Mouse (Mus musculus) erythroblast, embryonic 14.5 days (primary cell): ENCODE data around the gene Hdgfl1. TPM values are rescaled to one million over a fixed set of nuclear protein-coding genes. Genes with fewer than 3 reads are reported as not detected.

Experiments
- H3K27me3 ChIP-seq: 2 replicates; pipeline ENCODE4 v1.6.1; 2012; ENCODE audit warnings: inconsistent platforms; ENCODE audit not compliant: control insufficient read depth
- H3K36me3 ChIP-seq: 2 replicates; pipeline ENCODE4 v1.6.1; 2012; ENCODE audit warnings: mild to moderate bottlenecking, inconsistent platforms; ENCODE audit not compliant: control insufficient read depth
- H3K4me1 ChIP-seq: 2 replicates; pipeline ENCODE4 v1.6.1; 2012; ENCODE audit warnings: inconsistent platforms; ENCODE audit not compliant: control insufficient read depth
- H3K4me3 ChIP-seq: replicated peaks from 2 replicates; pipeline ENCODE3; 2012; ENCODE audit warnings: moderate library complexity, mild to moderate bottlenecking, inconsistent platforms
- H3K9me3 ChIP-seq: 2 replicates; pipeline ENCODE4 v1.6.1; 2012; ENCODE audit warnings: low read length, inconsistent platforms, mixed read lengths; ENCODE audit not compliant: control insufficient read depth
- GATA1 ChIP-seq: IDR thresholded peaks from 2 replicates; pipeline ENCODE4 v1.6.1; 2012; ENCODE audit warnings: low read length, inconsistent platforms, mixed read lengths
- TAL1 ChIP-seq: IDR thresholded peaks from 3 replicates; pipeline ENCODE4 v1.6.1; 2012; ENCODE audit warnings: low read length, inconsistent platforms, mixed read lengths
- polyA plus RNA-seq: library from polyadenylated mRNA; stranded (reverse); fragments of >175 nt; gene quantifications from 2 replicates; pipeline ENCODE4 v1.2.3, GENCODE M21; 2012

Gene Hdgfl1
- polyA plus RNA-seq, 1 experiment: not detected

- Histone ChIP-seq H3K36me3 (no peaks in the 10 kb centered on the region), H3K4me1 (no peaks in the 10 kb centered on the region), H3K4me3 (no peak overlapping the region), H3K27me3 (no peaks in the 10 kb centered on the region), H3K9me3 (no peaks in the 10 kb centered on the region)
- no peak for TF ChIP-seq TAL1
- no peak for TF ChIP-seq GATA1
These were observed 35.0 kb downstream of the Hdgfl1 start for GRCm38 (mm10) chr13:26734981-26735380.

- no peak overlapping the region for H3K4me3 ChIP-seq
- no peaks in the 10 kb centered on the region for H3K27me3 ChIP-seq
- no peak for TF ChIP-seq GATA1
- no peak for TF ChIP-seq TAL1
- H3K4me1 ChIP-seq: no peaks in the 10 kb centered on the region
- no peaks in the 10 kb centered on the region for H3K36me3 ChIP-seq
- H3K9me3 ChIP-seq: no peaks in the 10 kb centered on the region
These were observed 45.7 kb downstream of the Hdgfl1 start for GRCm38 (mm10) chr13:26724250-26724649.

GRCm38 (mm10) chr13:26721333-26721732, 48.6 kb downstream of the Hdgfl1 start:
- Histone ChIP-seq H3K4me1 (no peaks in the 10 kb centered on the region), H3K27me3 (no peaks in the 10 kb centered on the region), H3K9me3 (no peaks in the 10 kb centered on the region), H3K4me3 (no peak overlapping the region), H3K36me3 (no peaks in the 10 kb centered on the region)
- TF ChIP-seq GATA1 (no peak), TAL1 (no peak)

GRCm38 (mm10) chr13:26720917-26721316, 49.0 kb downstream of the Hdgfl1 start:
- no peak overlapping the region for H3K4me3 ChIP-seq
- no peaks in the 10 kb centered on the region for H3K36me3 ChIP-seq
- TF ChIP-seq GATA1 (no peak), TAL1 (no peak)

GRCm38 (mm10) chr13:26719146-26719715, 50.7 kb downstream of the Hdgfl1 start:
- Histone ChIP-seq H3K27me3 (no peaks in the 10 kb centered on the region), H3K36me3 (no peaks in the 10 kb centered on the region), H3K4me1 (no peaks in the 10 kb centered on the region), H3K4me3 (no peak overlapping the region), H3K9me3 (no peaks in the 10 kb centered on the region)
- no peak for TF ChIP-seq TAL1
- TF ChIP-seq GATA1: no peak

More at GRCm38 (mm10) chr13:26720917-26721316, 49.0 kb downstream of the Hdgfl1 start:
- Histone ChIP-seq H3K9me3 (no peaks in the 10 kb centered on the region), H3K4me1 (no peaks in the 10 kb centered on the region), H3K27me3 (no peaks in the 10 kb centered on the region)
